Mouse (Mus musculus): ENCODE measurements at regions not wholly inside any gene's neighbourhood (a gene's known extent, or its start where the extent isn't known, plus 50 kb on each side); places are given as distances from the start of the nearest gene placed in this dataset.
"Not testable (repeated sequence)": the region's sequence is repeated elsewhere in the genome, so short reads cannot be mapped to it uniquely, and the experiment has no call there.

DNA sequence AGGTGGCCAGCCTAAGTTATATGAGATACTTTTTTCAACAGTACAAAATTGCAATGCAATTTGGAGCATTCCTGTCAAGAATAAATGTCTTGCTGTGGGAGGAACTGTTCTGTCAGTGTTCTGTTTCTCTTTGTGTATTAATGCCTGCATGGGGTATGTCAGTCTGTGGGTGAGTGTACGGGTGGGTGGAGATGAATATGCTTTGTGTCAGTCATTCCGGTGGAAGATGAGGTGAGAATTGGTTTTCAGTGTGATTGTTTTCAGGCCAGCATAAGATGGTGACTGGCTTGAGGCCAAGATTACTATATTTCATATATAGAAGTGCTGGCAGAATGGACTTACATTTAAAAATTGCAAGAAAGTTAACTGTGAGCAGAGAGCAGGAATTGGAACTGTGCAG is 184.0 kb downstream of the Frk start:
- DNase-seq (ENCODE audit: low read depth, low spot score): peak; percentile 65

DNA sequence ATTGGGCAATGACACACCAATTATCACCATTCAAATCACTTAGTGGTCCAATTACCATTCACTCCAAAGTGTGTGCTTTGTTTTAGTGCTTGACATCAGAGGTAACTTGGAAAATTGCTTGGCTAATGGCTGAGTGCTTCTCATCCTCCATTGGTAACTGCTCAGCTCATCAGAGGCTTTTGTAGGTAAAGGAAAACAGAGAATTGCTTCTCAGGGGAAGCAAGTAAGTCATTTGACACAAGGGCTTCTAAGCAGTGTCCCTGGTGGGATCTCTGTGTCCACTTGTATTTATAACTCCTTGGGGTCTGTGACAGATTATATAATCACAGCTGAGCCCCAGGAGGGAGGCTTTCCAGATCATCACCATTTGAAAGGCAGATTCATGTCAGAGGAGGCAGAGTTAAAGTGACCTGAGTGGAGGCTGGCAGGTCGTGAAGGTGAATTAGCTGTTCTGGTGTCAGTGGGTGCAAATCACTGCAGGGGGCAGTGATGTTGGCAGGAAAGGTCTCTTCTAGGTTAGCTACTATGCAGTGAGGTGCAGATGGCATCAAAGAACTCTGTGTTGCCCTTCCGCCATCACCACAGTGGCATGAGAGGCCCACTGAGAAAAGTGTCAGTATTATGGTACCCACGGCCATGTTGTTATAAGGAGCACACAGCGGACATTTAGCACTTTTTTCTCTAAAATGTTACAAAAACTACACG is 184.7 kb downstream of the Frk start:
- DNase-seq (ENCODE audit: low read depth, low spot score): no peak

DNA sequence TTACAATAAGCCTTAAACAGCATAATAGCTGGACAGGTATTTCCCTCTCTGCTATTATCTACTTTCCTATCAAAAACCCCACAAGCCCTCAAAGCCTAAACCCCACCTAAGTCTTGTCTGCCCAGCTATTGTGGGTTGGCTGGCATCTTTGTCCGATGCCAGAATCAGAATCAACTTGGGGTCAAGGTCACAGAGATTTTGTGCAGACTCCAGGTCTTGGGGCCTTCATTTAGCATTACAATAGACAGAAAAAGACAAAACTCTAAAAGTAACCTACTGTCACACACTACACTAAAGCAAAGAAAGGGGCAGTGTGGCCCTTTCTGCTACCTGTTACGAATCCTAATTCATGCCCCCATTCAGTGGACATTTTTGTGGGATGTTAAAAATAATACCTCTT is 188.6 kb downstream of the Frk start:
- no peak for DNase-seq (ENCODE audit: low read depth, low spot score)

DNA sequence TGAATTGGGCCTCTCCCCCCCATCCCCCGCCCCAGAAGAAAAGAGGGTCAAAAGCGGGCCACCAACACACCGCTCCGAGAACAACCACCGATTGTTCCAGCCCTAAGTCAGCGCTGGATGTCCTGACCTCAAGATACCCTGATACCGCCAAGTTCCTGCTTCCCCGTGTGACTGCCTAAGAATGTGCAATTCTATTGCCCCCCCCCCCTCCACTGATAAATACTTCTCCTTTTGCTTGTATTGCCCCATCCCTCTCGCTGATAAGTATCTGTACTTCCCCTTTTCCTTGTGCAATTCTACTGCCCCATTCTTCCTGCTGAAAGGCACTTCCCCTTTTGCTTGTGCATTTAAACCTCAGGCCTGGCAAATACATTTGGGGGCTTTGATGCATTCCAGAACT is 216.2 kb downstream of the Frk start:
- not testable (repeated sequence) for DNase-seq (ENCODE audit: low read depth, low spot score)

DNA sequence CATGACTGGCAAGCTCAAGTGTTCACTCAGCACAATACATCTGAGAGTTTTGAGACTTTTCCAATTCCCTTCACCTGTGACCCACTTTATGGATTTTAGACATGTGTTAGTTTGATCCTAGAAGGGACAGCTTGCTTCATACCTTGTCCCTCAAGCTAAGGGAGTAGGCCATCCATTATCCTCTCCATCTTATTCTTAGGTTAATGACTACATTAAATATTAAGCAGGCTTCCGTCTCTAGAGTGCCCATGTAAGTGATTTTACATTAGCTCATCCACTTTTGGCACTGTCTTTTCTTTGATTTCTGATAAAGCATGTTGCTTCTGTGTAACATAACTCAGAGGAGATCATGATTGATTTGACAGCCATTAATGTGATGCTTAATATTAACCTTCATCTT is 218.8 kb downstream of the Frk start:
- DNase-seq (ENCODE audit: low read depth, low spot score): no peak

DNA sequence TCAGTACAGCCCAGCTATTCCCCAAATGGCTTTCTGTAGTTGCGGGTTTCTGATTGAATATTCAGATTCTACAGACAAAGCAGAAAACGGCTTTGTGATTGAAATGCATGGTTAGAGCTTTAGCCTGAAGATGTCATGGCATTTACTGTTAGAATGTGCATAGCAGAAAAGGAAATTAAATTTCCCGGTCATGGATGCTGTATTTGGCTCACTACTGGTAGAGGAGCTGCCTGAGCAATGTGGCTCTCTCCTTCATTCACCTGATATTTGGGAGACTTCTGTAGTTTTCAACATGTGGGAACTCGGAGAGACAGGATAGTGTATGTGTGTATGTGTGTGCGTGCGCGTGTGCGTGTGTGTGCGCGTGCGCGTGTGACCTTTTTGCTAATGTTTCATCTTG is 222.2 kb downstream of the Frk start:
- no peak for DNase-seq (ENCODE audit: low read depth, low spot score)

DNA sequence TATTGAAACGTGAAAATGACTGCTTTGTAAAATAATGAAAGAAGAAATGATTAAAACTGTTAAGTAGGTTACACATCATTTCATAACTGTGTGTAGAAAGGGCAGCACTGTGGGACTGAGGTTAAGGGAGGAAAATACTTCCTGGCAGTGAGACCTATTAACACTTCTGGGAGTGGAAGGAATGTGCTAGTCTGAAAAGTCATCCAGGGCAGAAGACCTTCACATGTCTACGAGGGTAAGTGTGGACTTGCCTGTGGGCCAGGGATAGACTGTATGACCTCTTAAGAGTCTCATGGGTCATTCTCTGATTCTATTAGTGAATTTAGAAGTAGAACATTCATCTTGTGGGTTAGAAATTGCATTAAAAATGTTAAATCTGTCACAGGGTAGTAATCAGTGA is 248.1 kb downstream of the Frk start:
- DNase-seq (ENCODE audit: low read depth, low spot score): no peak

DNA sequence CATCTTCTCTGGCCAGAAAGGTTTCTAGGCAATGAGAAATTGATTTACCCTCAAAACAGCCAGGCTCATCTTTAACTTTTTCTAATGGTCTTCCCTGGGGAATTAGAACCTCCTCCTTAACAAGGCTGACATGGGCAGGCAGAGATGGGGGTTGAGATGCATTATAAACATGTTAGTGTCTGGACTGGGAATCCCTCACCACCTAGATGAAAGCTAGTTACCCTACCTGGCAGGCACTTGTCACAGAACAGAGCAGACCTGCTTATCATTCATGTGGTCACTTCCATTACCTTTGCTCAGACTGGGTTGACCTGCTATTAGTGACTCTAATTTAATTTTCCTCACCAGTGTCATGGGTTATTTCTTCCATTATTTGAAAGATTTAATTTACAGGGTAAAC is 279.2 kb downstream of the Frk start:
- no peak for DNase-seq (ENCODE audit: low read depth, low spot score)

DNA sequence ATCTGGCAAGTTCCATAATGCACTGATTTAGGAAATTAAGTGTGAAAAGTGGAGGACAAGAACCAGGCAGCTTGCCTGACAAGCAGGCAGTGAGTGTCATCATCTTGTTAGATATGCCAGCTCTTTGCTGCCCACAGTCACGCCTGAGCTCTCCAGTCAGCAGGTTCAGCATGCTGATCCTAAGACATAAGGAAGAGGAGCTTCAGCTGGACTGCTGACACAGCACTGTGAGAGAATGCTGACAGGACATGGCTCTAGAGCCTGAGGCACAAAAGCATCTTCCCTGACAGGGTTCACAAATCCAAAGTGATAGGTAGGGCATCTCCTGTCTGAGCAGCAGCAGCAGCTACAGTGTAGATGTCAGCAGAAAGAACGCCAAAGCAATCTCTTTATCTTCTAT is 308.9 kb downstream of the Frk start:
- DNase-seq (ENCODE audit: low read depth, low spot score): no peak

DNA sequence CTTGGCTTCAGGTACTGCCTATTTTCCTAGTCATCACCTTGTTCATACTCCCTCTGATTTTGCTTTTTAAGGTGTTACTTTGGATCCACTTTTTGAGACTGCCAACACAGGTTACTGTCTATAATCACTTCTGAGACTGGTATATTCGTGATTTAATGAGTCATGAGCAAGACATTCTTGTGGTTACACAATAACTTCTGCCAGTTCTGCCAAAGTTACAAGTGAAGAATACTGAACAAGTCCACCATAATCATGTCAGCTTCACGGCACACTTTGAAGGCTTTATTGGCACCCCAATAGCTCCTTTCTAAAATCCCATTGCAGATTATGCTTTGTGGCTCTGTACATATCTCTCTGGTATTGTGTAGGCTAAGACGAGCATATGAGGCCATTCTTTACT is 327.9 kb downstream of the Frk start:
- DNase-seq (ENCODE audit: low read depth, low spot score): no peak

DNA sequence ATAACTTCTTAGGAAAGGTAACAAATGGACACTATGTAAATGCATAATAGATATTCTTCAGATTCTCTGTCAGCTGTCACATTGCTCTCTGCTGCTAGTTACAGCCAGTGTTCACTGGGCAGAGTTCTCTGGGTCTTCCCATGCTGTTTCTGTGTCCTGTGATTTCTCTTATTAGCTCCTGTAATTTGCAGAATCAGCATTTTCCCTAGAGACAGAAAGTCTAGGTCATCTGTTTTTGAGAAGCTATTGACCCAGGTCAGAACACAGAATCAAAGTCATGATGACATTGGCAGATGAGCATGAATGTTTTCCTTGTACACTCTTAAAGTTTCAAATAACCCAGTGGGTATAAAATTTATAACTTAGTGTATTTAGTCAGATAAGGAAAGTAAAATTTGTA is 340.9 kb downstream of the Frk start:
- DNase-seq (ENCODE audit: low read depth, low spot score): no peak

DNA sequence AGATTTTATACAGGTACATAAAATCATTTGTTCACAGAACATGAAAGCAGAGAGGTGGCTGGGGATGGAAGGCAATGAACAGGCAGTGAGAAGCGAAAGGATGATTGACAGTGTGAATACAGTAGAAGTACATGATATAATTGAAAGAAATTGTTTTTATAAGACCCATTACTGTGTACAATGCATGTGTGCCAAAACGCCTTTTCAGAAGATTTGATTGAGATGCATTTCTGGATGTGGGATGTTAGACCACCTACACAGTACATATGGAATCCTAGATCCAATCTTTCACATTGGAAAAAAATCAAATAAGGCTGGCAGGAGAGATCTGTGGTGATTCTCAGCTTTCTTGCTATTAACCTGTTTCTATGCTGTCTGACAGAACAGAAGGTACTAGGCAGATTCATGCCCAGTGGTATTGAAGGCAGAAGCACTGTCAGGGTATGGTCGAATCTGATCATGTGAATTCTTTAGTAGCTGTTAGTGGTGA is 358.9 kb downstream of the Frk start:
- peak; percentile 58 for DNase-seq (ENCODE audit: low read depth, low spot score)

DNA sequence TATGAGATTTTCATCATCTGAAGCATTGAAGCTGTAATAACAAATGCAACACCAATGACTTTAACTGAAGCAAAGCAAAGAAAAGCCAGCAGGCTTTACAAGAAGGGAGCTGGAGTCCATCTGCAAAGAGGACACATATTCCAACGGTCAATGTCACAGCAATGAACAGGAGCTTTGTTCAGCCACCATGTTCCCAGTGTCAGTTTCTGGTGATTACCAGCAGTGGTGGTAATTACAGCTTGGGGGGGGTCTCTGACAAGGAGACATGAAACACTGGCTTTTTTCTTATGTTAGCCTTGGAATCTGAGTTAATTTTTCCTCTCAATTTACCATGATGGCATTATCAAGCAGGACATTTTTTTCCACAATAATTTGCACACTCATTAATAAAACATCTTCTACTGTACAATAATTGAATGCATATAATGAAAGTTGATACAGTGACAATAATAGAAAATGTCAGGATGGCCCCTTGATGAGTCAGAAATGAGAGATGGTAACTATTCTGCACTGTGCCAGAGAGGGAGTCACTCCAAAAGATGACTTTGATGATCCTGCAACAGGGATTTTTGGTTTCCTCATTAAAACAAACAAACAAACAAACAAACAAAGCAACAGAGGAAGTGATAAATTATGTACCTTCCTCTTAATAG is 373.4 kb downstream of the Frk start:
- no peak for DNase-seq (ENCODE audit: low read depth, low spot score)

DNA sequence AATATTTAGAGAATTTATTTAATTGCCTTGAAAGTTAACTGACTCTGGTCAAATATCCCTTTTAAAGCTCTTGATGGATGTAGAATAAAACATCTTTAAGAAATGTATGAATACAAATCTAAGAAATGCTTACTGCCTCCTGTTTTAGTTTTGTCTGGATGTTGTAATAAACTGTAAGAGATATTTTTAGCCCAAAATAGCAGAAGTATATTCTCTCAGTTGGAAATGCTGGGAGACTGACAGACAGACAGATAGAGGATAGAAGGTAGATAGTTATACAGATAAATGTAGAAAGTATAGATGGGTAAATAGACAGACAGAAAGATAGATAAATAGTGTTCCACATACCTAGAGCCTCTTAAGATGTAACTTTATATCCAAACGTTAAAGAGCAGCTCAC is 379.5 kb downstream of the Frk start:
- DNase-seq (ENCODE audit: low read depth, low spot score): no peak

DNA sequence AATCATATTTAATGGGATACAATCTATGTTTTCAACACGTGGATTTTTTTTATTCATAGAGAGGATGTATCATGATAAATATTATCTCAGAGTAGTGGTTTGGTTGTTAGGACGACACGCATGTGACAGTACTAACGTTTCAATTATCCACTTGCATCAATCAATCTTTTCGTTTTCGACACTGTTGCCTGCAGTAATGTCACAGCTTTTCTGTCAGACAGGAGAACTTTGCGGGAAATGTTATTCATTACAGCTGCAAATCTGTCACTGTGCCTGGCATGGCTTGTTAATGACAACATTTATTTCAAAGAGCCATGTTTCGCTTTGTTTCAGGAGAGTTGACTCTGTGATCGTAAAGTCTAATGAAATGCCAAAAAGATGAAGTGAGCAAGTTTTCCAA is 388.7 kb downstream of the Frk start:
- no peak for DNase-seq (ENCODE audit: low read depth, low spot score)

DNA sequence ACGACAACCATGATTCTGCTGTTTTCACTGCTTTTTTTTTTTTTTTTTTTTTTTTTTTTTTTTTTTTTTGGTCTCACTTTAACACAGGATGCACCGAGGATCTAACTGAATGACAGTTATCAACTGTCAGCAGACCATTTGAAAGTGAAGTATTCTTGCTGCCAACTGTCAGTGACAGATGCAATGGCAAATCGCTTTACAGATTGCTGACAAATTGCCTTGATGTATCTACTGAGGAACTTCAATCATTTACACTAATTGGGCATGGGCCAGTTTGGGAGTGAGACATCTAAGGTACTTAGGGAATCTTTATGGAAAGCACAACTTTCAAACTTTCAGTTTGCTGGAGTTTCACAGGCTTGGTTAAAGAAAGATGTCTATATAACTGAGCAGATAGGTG is 395.3 kb downstream of the Frk start:
- no peak for DNase-seq (ENCODE audit: low read depth, low spot score)

DNA sequence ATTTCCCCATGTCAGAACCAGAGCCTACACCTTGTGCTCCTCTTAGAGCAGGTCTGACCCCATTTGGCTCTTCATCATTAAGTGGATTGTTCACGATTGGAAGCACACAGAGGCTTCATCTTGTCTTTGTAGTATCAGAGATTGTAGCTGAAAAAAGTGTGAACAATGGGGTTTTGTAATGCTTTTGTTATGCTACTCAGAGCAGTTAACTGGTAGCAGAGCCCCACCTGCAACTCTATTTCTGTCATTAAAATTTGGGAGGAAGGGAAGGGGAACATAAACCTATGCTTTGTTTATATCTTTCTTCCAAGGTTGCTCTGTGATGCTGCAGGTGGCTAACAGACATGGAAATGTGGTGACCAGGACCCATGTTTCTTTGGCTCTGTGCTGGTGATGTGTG is 404.4 kb downstream of the Frk start:
- DNase-seq (ENCODE audit: low read depth, low spot score): no peak

DNA sequence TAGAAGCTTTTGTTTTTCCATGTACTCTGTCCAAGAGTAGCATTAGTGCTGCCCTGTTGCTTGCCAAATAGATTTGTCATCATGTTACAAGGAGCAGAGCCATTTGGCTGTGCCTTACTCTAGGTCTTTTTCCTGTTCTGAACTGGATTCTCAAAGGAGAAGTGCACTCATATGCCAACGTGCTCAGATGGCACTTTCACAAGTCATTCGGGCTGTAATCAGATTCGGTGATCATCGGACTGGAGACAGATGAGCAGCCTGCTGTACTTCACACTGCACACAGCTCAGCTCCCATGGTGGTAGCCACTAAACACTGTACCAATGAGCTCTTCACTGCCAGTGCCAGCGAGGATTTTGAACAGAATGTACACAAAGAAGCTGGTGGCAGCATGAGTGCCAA is 421.1 kb downstream of the Frk start:
- no peak for DNase-seq (ENCODE audit: low read depth, low spot score)

DNA sequence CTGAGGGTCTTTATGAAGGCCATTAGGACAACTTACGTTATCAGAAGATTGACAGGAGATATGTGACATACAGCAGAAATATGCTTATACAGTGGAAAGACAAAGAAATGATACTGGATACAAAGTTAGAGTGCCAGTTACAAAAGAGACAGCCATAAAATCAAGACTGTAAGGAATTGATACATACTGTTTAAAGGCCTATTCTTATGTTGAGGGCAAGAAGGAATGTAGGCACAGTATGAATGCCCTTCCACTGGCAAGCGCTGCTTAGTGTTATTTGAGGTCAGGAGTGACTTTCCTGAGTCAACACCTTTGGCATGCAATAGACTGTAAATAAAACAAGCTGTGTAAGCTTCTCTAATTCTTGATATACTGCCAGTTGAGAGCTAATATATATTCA is 421.5 kb downstream of the Frk start:
- no peak for DNase-seq (ENCODE audit: low read depth, low spot score)

DNA sequence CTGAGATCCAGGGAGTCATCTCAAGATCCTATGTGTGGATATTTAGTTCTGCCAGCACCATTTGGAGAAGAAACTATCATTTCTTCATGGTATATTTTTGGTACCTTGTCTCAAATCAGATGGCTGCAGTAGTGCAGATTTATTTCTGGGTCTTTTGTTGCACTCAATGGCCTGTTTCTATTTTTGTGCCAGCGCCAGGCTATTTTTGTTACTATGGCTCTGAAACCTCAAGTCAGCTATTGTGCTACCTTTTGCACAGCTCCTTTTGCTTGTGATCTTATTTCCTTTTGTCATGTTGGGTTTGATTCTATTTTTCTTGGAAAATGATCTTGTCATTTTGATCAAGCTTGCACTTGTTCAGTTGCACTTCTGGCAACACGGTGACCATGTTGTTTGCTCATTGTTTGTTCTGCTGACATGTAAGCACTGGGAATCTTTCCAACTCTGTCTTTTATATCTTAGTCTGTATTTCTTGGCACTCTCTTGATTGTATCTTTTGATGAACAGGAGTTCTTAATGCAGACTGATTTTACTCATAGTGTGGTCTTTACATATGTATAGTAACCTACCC is 429.0 kb downstream of the Frk start:
- peak; percentile 24 for DNase-seq (ENCODE audit: low read depth, low spot score)
